Mouse (Mus musculus) natural killer cell, adult 2 months (primary cell): ENCODE measurements at regions not wholly inside any gene's neighbourhood (a gene's known extent, or its start where the extent isn't known, plus 50 kb on each side); places are given as distances from the start of the nearest gene placed in this dataset.

Source experiments
- DNase-seq, 2 experiments: peaks; one replicate each; pipeline ENCODE4 v3.0.0; 2022; ENCODE audit warnings: low spot score in 2 of 2

- DNase-seq = no peak
These were observed 193.4 kb downstream of the Gm13691 start for GRCm38 (mm10) chr2:84183624-84184287.

DNA sequence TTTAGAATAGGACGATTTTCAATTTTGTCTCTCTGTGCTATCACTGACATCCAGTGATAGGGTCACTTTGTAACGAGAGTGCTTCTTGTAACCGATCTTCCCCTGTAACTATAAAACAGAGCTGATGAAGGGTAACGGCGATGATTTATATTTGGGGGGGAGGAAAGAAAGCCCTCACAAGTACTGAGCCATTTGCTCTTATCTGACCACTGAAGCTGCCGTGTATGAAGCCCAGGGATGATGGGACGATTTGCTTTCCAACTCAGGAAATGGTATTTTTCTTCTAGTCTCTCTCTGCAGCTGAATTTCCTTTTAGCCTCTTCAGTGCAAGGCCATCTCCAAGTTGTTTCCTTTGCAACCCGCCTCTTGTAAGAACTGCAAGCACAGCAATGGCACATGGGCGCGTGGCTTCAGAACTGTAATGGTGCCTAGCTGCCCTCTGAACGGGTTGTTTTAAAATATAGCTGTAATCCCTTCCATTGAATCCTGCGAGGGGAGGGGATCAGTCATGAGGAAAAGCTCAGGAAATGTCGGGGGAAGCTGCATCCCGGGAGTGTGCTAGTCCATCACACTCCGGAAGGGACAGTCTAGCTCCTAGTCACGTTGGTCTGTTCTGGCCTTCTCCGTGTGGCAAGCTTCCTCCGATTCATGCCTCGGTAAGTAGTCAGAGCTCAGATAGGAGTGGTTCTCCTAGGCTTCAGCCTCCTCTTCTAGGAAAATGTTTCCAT, 194.1 kb downstream of the Gm13691 start:
- DNase-seq = no peak

DNA sequence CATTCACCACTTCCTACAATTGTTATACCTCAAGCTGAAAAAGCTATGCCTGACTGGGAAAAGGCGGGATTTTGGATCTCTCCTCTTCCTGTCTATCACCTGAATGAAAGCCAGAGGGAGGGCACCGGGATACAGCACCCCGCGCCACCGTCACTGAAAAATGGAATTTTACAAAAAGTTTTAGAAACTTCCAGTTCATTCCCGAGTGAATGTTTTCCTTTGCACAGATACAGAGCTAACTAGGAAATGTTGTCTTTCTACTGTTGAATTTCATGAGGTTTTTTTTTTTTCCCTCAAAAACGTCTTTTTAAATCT, 194.6 kb downstream of the Gm13691 start:
- DNase-seq = no peak

- no peak for DNase-seq
These were observed 195.9 kb downstream of the Gm13691 start for GRCm38 (mm10) chr2:84186126-84186701.

DNA sequence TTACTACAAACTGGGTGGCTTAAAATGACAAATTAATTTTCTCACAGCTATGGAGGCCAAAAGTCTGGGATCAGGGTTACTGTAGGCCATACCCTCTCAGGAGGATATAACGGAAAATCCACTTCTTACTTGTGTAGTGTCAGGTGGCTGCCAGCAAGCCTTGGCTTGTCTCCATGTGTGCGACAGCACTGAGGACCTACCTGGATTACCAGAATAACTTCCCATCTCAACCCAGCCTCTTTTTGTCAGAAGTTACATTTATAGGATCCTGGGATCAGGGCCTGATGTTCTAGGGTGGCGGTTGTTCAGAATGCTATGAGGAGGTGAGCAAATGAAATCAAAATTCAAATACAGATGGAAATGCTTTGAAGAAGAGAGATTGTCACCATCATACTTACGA, 197.1 kb downstream of the Gm13691 start:
- DNase-seq = no peak

DNA sequence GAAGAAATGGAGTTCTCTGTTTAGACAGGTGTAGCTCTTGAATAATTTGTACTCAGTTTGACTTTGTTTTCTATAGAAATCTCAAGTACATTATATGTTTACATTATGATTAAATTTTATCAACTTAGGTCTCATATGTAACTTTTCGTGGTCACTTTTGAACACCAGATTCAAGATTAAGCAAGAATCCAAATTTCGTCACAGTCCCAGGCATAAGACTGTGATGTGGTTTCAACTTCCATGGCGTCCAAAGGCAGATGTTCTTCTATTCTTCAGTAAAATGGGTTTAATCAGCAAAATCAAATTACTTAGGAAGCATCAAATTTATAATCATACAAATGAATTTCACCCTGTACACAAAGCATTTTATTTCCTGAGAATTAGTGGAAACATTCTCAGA, 198.9 kb downstream of the Gm13691 start:
- no peak for DNase-seq

DNA sequence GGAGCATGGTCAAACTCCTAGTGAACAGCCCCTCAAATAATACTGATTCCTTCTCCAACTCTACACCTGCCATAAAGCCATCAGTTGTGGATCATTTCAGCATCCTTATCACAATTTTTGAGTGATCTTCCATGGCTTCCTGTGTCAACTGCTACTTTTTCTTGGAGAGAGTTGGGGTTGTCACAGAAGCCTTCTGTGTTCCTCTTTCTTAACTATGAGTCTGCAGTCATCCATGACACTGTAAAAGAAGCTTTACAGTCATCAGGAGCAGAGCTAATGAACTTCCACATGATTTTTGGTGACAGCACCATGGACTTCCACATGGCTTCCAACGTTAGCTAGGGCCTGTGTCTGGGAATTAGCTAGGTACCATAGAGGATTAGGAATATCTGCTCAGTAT, 208.1 kb downstream of the Calcrl start:
- DNase-seq = no peak

GRCm38 (mm10) chr2:84222049-84222448, 203.2 kb downstream of the Calcrl start:
- no peak for DNase-seq

- DNase-seq = no peak
These were observed 195.4 kb downstream of the Calcrl start for GRCm38 (mm10) chr2:84229777-84230176.

DNA sequence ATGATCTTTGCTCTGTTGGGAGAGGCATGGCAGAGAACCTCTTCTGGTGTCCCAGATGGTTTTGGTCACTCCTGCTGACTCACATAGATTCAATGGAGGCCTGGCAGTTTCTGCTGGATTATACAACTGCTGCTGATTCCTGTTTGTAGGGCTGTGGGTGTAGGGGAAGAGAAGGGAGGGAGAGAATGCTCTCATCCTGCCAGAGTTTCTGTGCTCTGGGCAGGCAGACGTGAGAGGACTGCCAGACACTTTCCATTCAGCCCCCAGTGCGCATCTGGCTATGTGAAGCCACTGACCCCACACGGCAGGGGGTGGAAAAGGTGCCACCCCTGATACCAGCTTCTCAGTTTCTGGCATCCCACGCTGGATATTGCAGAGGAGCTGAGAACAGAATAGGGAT, 189.6 kb downstream of the Calcrl start:
- no peak for DNase-seq

DNA sequence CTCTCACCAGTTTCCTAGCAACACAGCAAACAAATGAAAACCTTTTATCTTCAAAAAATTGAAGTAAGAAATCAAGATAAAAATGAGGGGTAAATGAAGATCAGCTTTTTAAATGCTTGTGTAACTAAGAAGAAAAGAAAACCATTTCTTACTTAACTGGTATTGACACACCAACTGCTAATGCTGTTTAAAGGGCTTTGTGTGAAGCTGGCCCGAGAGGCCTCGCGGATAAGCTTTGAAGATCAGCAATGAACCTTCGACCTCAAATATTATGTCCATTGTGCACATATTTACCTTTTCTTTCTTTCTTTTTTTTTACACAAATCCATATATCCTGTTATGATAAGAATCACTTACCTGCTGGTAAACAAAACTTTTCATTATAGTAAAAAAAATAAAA, 184.0 kb downstream of the Calcrl start:
- DNase-seq = no peak

- DNase-seq = no peak
These were observed 183.2 kb downstream of the Calcrl start for GRCm38 (mm10) chr2:84241986-84242385.

DNA sequence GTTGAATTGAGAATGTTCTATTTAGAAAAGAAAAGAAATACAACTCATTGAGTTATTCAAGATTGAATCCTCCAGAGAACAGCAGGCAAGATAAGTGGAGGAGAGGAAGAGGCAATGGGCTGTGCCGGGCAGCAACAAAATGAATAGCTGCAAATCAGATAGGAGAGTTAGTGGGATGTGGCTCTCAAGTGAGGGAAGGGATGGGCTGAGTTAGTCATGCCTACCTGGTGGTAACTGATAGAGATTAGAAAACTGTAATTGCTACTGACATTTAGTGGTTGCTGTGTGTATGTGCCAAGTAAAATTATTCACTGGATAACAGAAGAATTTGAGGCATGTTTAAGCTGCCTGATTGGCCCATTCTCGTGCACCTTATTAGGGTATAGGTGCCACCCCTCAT, 179.3 kb downstream of the Calcrl start:
- DNase-seq = no peak

- DNase-seq = no peak
These were observed 178.6 kb downstream of the Calcrl start for GRCm38 (mm10) chr2:84246562-84246961.

- no peak for DNase-seq
These were observed 177.0 kb downstream of the Calcrl start for GRCm38 (mm10) chr2:84248169-84248568.

DNA sequence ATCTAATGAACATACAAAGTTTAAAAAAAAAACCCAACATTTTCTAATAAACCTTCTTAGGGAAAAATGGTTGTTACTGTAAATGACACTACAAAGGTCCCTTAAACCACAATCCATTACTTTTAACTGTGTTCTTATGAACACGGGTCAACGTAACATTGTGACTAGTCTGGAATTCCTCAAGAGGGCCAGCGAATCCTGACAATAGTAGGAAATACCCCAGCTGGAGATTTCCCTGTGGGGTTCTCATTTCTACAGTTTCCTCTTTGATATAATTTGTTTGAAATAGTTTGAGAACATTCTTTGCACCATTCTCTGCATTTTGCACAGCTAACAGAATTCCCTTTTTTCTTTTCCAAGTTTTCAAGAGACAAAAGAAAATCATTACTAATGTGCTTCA, 175.3 kb downstream of the Calcrl start:
- DNase-seq = no peak

DNA sequence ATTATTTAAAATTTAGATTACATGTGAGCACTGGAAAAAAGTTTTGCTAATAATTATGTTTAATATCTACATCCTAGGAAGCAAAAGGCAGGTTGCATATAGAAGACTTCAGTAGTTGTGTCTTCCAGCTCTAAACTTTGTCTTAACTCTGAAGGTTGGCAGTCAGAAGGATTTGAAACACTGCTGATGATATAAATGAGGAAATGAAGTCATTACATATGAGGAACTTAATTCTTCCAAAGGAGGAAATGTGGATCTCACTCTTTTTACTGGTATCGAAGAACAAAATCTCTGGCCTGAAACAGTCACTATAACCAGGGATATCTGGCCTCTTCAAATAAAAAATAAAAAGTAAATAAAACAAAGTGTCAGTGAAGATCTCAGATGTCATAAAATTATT, 173.1 kb downstream of the Calcrl start:
- DNase-seq = no peak

GRCm38 (mm10) chr2:84258339-84259006, 166.7 kb downstream of the Calcrl start:
- DNase-seq = no peak

DNA sequence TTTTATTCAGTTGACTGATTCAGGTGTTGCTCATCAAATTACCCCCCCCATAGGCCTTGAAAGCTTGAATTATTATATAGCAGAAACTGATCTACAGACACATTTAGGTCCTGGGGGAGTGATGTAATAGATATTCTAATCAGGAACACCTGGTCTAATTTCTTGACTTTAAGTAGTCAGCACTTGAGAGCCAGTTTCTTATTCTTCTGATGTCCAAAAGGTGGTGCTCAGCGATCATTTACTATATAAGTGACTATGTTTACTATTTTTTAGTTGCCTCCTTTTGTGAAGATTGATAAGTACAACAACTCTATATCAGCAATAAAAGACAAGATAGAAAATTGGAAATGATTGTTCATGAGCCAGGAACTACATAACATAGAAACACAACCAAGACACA, 166.0 kb downstream of the Calcrl start:
- DNase-seq = no peak

DNA sequence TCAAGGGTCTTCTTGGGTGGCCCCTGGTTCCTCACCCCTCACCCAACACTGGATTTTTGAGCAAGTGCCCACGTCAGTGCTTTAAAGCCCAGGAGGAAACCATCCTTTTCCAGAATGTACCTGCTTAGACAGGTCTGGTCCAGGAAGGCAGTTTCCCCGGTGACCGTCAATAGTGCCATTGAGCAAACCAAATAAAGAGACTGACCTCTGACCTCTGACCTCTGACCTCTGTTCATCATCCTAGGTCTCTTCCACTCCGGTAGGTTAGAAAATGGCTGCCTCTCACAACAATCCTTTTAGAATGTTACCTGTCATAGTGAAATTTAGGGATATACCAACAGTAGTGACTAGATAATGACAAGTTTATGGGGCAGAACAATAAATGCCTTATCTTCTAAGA, 164.5 kb downstream of the Calcrl start:
- DNase-seq = no peak

DNA sequence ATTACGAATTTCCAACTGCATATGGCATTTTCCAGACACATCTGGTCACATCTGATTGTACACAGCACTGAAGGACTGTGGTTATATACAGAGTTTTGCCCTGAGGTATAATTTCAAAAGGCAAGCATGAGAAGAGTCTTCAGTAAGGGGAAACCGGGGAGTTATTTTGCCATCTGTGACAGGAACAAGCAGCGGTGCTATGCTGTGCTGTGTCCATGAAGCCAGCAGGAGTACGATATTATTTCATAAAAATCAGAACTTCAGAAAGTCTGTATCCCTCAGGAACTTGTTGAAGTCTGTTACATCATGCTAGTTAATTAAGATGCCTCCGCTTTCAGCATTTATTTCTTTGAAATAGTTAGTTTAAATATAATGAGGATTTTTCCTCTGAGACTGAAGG, 163.7 kb downstream of the Calcrl start:
- DNase-seq = no peak

DNA sequence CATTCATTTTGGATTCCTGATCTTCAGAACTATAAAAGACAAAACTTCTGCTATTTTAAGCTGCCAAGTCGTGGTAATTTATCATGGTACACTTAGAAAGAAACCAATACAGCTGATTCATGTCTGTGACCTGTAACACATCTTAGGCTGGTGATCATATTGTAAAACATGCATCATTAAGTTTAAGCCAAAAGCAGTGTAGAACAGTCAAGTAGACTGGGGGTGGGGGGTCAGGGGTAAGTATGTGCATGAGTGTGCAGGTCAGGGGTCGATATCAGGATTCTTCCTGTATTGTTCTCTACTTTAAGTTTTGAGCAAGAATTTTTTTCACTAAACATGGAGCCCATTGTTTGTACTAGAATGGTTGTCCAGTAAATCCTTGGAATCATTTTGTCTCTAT, 160.7 kb downstream of the Calcrl start:
- no peak for DNase-seq

DNA sequence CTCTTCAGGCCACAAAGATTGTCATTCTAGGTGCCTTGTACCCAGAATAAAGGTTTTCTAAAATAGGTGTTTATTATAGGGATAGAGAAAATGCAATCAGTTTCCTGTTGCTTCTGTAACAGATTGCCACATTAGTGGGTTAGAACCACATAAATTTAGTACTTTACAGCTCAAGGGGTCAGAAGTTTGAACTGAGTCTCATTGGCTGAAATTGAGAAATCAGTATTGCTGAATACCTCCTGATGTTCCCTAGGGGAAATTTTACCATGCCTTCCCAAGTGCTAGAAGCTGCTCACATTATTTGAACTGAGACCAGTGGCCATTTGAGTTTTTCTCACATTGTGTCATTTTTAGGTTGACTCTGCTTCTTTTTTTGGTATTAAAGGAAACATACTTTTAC, 160.2 kb downstream of the Calcrl start:
- DNase-seq = no peak
